Mouse (Mus musculus): ENCODE measurements around the gene Cttnbp2nl. TPM values are rescaled to one million over a fixed set of nuclear protein-coding genes. Genes with fewer than 3 reads are reported as not detected.

Cttnbp2nl gene
- total RNA-seq, 2 experiments from 2014 or later: 4.1 to 4.4 TPM

Other genes starting within 250 kb of the Cttnbp2nl start
- 1 to 10 TPM; 1.3 to 1.7 TPM for gene Mov10, start 234.6 kb downstream of the Cttnbp2nl start, total RNA-seq (2021)
- 10 to 100 TPM; 20.2 to 21.2 TPM for gene St7l, start 189.1 kb downstream of the Cttnbp2nl start, total RNA-seq (2021)
- 10 to 100 TPM; 20.3 to 21.7 TPM for gene Capza1, start 188.6 kb downstream of the Cttnbp2nl start, total RNA-seq (2021)
- gene Wnt2b, start 91.2 kb downstream of the Cttnbp2nl start, total RNA-seq (2021): under 1 TPM; 0.20 TPM
- gene 4930564D02Rik, start 13.7 kb upstream of the Cttnbp2nl start, total RNA-seq (2021): not detected

Data from gastrocnemius, postnatal 36 days (tissue).